Mouse (Mus musculus) small intestine, adult 2 months (tissue): ENCODE results near the gene Ankrd13c.

Source experiments
- CTCF ChIP-seq: fragments of 200-500 bp; IDR thresholded peaks from 2 replicates; pipeline ENCODE4 v1.5.1; 2012; ENCODE audit warnings: low read depth, mild to moderate bottlenecking, control low read depth, inconsistent platforms, low read length, moderate library complexity, mixed read lengths; ENCODE audit not compliant: insufficient replicate concordance, insufficient read length; ENCODE audit errors: extremely low read depth
- POLR2A ChIP-seq: fragments of 200-500 bp; IDR thresholded peaks from 2 replicates; pipeline ENCODE4 v1.6.1; 2012; ENCODE audit warnings: low read depth, mild to moderate bottlenecking, control low read depth, inconsistent platforms, low read length, moderate library complexity

GRCm38 (mm10) chr3:157979619-157980018 lies 32.6 kb downstream of the Ankrd13c start:
- TF ChIP-seq CTCF (no peak), POLR2A (no peak)
